30 mouse cellular contexts compared by ENCODE assay signal in genomic region chr4:87455863-87456578, GRCm38 (mm10).
A peak's percentile ranks its signal among the peaks of the same experiment; 100 is the strongest.
DNase-seq lines count a peak whose midpoint lies in the region; ATAC-seq lines count a peak whose summit lies in the region.
"Had no signal": no experiment of that assay in that cellular context is flagged by ENCODE, and none has a peak within 500 bp of the region (broad histone marks: within the 10 kb centered on the region; RNA-seq: fewer than 3 reads in every experiment).

No protein-coding gene starts in this region.

- no peaks in the 10 kb centered on the region for H3K9me3 ChIP-seq in lung, embryonic 16.5 days (ENCODE audit: control insufficient read depth, low read length)
- H3K9me3 ChIP-seq in forebrain, embryonic 14.5 days (replicated peaks; ENCODE audit: control insufficient read depth, low read length) = no peaks in the 10 kb centered on the region
- H3K9me3 ChIP-seq: forebrain, embryonic 12.5 days; heart, embryonic 13.5 days; hindbrain, embryonic 10.5 days; hindbrain, embryonic 15.5 days; limb, embryonic 13.5 days; lung, embryonic 15.5 days; neural tube, embryonic 12.5 days had no signal

- 0 out of 2 replicates have a peak, but pooled peaks have one; percentile 36 for ATAC-seq in lung, embryonic 16.5 days (ENCODE audit: low read depth)
- peak; percentile 86 to 88; a peak in 3 of 4 replicates for ATAC-seq in hematopoietic stem cell, adult 5-6 weeks (replicated peaks in 1 of 2; ENCODE audit: insufficient read depth in 1 of 2, low FRiP score in 2 of 2, low TSS enrichment in 1 of 2, low read depth in 1 of 2, poor library complexity in 2 of 2, severe bottlenecking in 2 of 2)
- no peak for ATAC-seq in forebrain, embryonic 14.5 days
- ATAC-seq: CD4-positive, CD25-positive, alpha-beta regulatory T cell, adult 4 months had no signal

- no peak overlapping the region for H3K9ac ChIP-seq in lung, embryonic 16.5 days (ENCODE audit: low read length)
- H3K9ac ChIP-seq in forebrain, embryonic 14.5 days (ENCODE audit: low read length) = no peak overlapping the region
- H3K9ac ChIP-seq: forebrain, embryonic 12.5 days; heart, embryonic 13.5 days; hindbrain, embryonic 15.5 days; limb, embryonic 13.5 days; lung, embryonic 15.5 days; neural tube, embryonic 12.5 days had no signal

- no peak overlapping the region for H3K4me3 ChIP-seq in lung, embryonic 16.5 days (ENCODE audit: low read length)
- no peak overlapping the region for H3K4me3 ChIP-seq in forebrain, embryonic 14.5 days (ENCODE audit: low read depth, low read length)
- H3K4me3 ChIP-seq: erythroblast, embryonic 14.5 days; forebrain, embryonic 12.5 days; heart, embryonic 13.5 days; hindbrain, embryonic 10.5 days; hindbrain, embryonic 15.5 days; layer of hippocampus, adult 2 months; left cerebral cortex, adult 2 months; limb, embryonic 13.5 days; lung, embryonic 15.5 days; myocyte; neural tube, embryonic 12.5 days had no signal

- peaks cover under 1% of the 10 kb centered on the region; the same call in 1 of the 2 replicates for H3K4me1 ChIP-seq in lung, embryonic 16.5 days (replicated peaks; ENCODE audit: control insufficient read depth, insufficient read depth, low read length)
- H3K4me1 ChIP-seq in forebrain, embryonic 14.5 days (ENCODE audit: control insufficient read depth, insufficient read depth, low read length) = peaks cover 5% of the 10 kb centered on the region; the same call in 1 of the 2 replicates
- H3K4me1 ChIP-seq: forebrain, embryonic 12.5 days; hindbrain, embryonic 10.5 days had no signal

- H3K4me2 ChIP-seq in lung, embryonic 16.5 days (ENCODE audit: low read depth, low read length) = no peak overlapping the region
- H3K4me2 ChIP-seq in forebrain, embryonic 14.5 days (ENCODE audit: low read length) = no peak overlapping the region
- H3K4me2 ChIP-seq: forebrain, embryonic 12.5 days; heart, embryonic 13.5 days; hindbrain, embryonic 15.5 days; limb, embryonic 13.5 days; liver, embryonic 11.5 days; lung, embryonic 15.5 days; midbrain, embryonic 11.5 days; neural tube, embryonic 12.5 days had no signal

- DNase-seq in lung, postnatal 36 days = no peak
- DNase-seq in c-Kit-positive CD71-negative TER-119-negative erythroid progenitor cells, embryonic 14.5 days (ENCODE audit: low read depth) = peak; percentile 3
- no peak for DNase-seq in testis, postnatal 10 days (ENCODE audit: low spot score)
- DNase-seq in heart, adult 11 months = no peak
- DNase-seq in forebrain, embryonic 14.5 days (ENCODE audit: low spot score) = no peak
- DNase-seq: adrenal gland, postnatal 14 days; cerebellum, adult 11-12 months; cerebellum, adult 9-11 months; gastrocnemius, postnatal 25 days; heart, postnatal 10 days; kidney, adult 2 months; kidney, postnatal 36 days; right cerebral cortex, postnatal 4 days; thymus, postnatal 4 days had no signal

- H3K27ac ChIP-seq in lung, embryonic 16.5 days (ENCODE audit: low read length) = no peak overlapping the region
- H3K27ac ChIP-seq in forebrain, embryonic 14.5 days (ENCODE audit: low read depth, low read length) = no peak overlapping the region
- H3K27ac ChIP-seq: forebrain, embryonic 12.5 days; heart, embryonic 13.5 days; hindbrain, embryonic 10.5 days; hindbrain, embryonic 15.5 days; layer of hippocampus, adult 2 months; left cerebral cortex, adult 2 months; limb, embryonic 13.5 days; lung, embryonic 15.5 days; neural tube, embryonic 12.5 days had no signal

- WGBS in lung, embryonic 16.5 days = 72% methylated on average over 5 of the region's 5 CpGs
- WGBS in forebrain, embryonic 14.5 days = 83% methylated on average over 5 of the region's 5 CpGs

- no peaks in the 10 kb centered on the region for H3K27me3 ChIP-seq in lung, embryonic 16.5 days (ENCODE audit: control insufficient read depth, insufficient read depth, low read depth, low read length)
- H3K27me3 ChIP-seq in forebrain, embryonic 14.5 days (replicated peaks; ENCODE audit: control insufficient read depth, insufficient read depth, low read length) = no peaks in the 10 kb centered on the region
- H3K27me3 ChIP-seq: forebrain, embryonic 12.5 days; heart, embryonic 13.5 days; hindbrain, embryonic 15.5 days; limb, embryonic 13.5 days; lung, embryonic 15.5 days; neural tube, embryonic 12.5 days had no signal

- no peaks in the 10 kb centered on the region for H3K36me3 ChIP-seq in lung, embryonic 16.5 days (ENCODE audit: control insufficient read depth, insufficient read depth, low read length)
- no peaks in the 10 kb centered on the region for H3K36me3 ChIP-seq in forebrain, embryonic 14.5 days (ENCODE audit: control insufficient read depth, insufficient read depth, low read length)
- H3K36me3 ChIP-seq: forebrain, embryonic 12.5 days; heart, embryonic 13.5 days; hindbrain, embryonic 10.5 days; hindbrain, embryonic 15.5 days; limb, embryonic 13.5 days; lung, embryonic 15.5 days; neural tube, embryonic 12.5 days had no signal
